Mouse (Mus musculus): ENCODE measurements around the gene Eomes.

Eomes gene

DNA sequence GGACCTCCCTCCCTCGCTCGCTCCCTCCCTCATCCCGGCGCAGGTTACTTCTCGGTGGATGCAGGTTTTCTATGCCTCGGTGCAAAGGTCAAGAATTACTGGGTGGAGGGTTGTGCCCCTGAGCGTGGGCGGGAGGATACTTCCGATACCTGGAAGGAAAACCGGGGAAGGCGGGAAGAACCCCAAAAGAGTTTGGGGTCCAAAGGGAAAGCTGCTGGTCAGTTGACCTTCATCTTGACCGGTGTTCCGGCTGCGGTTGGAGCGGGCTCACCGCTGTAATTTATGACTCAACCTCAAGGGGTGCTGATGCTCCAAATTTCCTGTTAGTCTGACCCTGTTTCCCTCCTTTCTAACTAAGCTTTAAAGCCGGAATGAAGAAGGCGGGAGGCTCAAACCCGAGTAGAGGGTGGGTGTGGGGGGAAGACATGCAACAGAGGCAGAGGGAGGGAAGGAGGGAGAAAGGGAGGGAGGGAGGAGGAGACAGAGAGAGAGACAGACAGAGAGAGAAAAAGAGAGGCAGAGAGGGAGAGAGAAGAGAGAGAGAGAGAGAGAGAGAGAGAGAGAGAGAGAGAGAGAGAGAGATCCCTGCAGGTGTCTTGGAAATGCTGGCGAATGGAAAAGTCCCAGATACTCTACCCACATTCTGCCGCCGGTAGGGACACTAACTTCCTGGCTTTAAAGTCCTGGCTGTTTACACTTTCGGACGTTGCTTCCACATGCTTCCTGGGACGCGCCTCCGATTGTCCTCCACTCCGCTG lies 10.3 kb downstream of the Eomes start:
- no peak for DNase-seq

DNA sequence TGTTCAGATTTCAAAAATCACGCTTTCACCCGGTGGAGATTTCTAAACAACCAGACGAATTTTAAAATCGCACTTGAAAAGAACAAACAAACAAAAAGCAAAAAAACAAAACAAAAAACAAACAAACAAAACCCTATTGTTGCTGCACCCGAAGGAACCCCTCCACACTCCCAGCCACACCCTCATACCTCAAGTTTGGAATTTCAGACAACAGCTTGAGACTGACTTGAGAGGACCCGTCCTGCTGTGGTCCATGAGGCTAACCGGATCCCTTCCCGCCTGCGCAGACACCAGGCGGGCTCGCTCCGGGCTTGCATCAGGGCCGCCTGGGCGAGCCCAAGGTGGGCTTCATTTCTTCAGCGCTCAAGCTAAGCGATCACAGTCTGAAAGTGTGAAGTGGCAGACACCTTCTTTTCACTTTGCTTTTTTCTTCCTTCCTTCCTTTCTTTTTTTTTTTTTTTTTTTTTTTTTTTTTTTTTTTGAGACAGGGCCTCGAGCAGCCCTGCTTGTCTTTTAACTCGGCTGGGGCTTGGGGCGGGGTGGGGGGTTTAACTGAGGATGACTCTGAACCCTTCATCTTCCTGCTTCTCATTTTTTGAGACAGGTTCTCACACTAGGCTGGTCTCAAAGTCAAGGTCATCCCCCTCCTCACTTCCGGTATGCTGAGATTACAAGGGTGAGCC lies 11.0 kb downstream of the Eomes start:
- DNase-seq, result no peak

DNA sequence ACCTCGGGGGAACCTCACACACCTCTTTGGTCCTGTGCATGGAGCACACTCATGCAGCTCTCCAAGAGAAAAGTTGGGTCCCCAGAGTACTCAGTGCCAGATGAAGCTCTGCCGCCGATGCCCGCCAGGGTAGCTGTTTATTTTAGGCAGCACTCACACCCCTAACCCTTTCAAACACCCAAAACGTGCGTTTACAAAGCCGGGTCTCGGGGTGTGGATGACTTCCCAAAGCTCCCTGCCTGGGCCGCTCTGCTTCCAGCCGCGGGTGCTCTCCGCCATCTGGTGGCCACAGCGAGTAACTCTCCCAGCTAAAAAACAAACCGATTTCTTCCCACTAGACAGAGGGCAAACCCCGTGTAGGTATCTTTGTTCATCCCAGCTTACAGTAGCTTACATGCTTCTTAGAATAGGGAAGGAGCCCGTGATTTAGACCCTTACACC lies 11.6 kb downstream of the Eomes start:
- DNase-seq, result peak; percentile 66

DNA sequence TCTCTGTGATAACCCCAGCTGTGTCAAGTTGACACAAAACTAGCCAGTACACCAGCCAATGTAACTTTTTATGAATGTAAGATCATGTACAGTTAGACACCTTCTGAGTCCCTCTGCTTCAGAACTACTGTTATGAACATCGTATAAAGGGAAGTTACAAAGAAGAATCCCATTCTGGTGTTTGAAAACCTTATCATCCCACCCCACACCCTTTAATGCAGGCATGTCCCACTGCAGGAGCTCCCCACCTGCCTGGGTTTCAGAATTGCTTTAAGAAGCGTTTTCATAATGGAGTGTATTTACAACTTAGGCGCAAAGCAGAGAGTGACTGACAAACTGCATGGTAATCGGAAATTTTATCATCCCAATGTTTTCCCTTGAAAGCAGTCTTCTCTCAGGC lies 13.2 kb downstream of the Eomes start:
- DNase-seq, result no peak

DNA sequence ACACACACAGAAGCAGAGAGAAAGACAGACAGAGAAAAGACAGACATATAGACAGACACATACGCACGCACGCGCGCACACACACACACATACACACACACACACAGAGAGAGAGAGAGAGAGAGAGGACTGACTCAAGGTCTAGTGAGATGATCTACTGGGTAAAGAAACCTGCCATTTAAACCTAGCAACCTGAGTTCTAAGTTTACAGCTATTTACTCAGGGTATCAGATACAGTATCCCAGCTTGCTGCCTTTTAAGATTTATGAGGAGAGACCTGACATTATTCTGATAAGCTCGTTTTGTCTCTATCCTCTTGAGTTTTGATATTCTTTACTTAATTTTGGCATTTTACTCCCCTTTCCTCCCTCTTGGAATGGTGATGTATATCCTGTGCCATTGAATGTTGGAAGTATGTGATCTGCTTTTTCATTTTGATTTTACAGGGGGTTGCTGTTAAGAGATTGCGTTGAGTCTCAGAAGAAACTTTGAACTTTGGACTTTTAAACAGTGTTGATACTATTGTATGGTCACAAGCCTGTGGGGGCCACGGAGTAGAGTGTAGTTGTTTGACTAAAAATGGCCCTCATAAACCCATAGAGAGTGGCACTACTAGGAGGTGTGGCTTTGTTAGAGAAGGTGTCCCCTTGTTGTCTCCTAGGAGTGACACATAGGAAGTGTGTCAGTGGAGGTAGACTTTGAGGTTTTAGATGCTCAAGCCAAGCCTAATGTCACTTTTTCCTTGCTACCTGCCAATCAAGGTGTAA lies 15.1 kb downstream of the Eomes start:
- no peak for DNase-seq

DNA sequence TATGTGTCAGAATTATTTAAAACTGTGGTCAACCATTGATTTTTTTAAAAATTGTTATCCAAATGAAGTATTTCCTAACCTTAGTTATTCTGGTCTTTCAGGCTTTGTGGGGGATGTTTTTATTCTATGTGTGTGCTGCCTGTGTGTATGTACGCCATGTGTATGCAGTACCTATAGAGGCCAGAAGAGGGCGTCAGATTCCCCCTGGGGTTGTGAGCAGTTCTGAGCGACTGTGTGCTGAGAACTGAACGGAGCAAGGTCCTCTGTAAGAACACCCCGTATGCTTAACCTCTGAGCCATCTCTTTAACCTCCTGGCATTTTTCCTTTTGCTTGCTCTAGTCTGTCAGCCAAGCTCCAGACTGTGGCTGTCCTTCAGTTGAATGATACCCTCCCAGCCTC lies 16.1 kb downstream of the Eomes start:
- DNase-seq, result no peak

DNA sequence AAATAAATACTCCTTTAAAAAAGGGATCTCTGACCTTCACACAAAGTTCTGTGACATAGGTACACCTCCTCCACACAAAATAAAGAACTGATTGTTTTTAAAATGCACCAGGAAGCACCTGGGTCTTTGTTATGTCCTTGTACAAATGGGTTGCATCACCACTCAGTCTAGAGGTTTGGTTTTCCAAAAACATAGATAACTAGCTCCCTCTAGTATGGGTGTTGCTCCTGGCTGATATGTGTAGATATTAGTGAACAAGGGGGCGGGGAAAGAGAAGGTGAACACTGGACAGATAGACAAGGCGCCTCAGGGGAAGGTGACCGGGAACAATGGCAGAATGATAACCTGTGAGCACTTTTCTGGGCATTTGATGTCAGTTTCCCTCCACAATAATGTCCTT lies 17.9 kb downstream of the Eomes start:
- no peak for DNase-seq

DNA sequence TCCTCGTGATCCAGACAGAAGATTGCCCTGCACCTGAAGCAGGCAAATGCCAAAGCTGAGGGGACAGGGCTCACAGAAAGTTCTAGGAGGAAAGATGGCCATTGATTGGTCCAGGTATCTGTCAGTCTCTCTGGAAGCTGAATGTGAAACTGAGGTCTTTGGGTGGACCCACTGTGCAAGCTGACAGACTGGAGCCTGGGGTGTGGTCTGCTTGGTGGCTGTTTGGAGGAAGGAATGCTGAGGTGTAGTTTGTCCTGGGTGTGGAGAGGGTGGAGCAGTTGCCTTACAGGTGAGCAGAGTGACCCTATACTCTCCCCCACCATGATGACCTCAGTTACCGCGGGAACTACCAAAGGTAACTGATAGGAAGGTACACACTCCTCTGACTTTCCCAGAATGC lies 18.9 kb downstream of the Eomes start:
- no peak for DNase-seq

DNA sequence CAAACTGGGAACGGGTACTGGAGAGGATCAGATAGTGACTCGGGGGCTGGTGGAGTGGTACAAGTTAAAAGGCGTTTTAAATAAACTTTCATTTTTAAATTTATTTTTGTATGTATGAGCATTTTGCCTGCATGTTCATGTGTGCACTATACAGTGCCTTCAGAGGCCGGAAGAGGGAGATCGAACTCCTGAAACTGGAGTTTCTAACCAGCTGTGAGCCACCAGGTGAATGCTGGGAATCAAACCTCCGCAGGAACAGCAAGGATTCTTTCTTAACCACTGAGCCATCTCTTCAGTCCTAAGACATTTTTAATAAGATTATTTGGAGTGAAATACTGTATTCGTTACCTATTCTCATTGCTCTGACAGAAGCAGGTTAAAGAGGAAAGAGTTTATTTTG lies 20.0 kb downstream of the Eomes start:
- no peak for DNase-seq

DNA sequence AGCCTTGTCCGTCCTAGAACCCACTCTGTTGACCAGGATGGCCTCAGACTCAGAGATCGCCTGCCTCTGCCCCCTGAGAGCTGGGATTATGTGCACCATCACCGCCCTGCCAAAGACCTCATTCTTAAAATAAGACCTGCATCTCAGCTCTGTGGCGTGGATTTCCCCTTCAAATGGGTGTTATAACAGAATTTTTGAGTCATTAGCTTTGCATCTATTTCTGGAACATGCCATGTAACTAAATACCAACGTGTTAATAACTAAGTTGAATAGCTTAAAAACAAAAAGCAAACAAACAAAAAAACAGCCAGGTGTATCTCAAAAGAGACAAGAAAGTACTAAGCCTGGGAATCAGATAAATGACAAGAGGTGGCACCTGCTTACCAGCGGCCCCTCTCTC lies 23.0 kb downstream of the Eomes start:
- DNase-seq, result no peak

DNA sequence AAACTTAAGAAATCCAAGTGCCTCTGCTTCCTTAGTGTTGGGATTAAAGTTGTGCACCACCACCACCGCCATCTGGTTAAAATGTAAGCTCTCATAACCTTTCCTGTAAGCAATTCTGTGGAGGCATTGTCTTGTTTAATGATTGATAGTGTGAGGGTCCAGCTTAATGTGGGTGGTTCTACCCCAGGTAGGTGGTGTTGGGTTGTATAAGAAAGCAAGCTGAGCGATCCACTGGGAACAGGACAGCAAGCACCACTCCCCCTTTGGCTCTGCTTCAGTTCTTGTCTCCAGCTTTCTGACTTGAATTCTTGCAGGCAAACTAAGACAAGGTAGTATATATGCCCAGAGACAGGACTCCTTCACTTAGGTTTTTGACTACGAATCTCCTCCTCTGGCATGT lies 26.6 kb downstream of the Eomes start:
- DNase-seq, result no peak

DNA sequence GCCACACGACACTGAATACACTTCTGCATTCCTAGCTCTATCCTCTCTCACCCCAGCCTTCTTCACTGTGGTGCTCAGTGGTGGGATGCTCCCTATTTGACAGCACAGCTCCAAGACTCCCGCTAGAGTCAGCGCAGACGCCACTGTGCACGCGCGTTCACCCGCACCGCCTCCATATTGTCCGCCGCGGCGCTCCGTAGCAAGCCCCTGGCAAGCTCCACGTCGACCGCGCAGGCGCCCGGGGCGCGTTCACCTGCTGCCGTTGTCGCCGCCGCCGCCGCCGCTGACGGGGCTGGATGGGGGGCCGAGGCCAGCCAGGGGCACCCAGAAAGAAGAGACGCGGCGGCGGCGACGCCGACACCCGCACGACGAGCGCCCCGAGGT lies 28.0 kb downstream of the Eomes start, which contains the start of gene Golga4:
TSS of gene Golga4 (plus strand) at position 248 of the 384 bp plus-strand sequence.
- DNase-seq, result peak; percentile 93

DNA sequence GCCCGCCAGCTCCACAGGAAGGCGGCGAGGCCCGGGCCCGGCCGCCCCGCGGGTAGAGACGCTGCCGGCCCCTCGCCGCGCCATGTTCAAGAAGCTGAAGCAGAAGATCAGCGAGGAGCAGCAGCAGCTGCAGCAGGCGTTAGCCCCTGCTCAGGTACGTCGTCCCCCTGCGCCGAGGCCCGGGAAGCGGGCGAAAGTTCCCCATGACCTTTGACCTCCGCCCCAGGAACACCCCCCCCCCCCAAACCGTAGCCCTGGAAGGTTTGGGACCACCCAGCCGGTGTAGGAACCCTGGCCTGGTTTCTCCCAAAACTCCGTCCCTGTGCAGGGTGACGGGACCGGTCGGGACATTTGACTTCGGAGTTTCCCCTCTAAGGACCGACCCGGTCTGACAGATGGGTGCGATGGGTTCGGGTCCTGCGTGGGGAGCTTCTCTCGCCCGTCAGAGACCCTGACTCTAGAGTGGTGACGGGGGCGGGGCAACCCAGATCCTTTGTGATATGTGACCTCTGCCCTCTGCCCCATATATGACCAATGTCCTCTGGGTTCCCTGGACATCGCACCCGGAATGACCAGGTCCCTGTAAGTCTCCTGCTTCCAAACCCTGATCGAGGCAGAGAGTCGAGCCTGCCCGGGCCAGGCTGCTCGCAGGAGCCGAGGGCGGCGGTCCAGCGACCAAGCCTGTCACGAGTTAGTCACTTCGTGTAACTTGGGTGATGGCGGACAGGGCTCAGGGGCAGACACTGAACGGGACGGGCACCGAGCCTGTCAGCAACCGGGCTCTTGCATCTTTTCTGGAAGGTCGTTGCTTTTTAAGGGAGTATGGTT lies 28.6 kb downstream of the Eomes start:
- DNase-seq, result peak; percentile 21

DNA sequence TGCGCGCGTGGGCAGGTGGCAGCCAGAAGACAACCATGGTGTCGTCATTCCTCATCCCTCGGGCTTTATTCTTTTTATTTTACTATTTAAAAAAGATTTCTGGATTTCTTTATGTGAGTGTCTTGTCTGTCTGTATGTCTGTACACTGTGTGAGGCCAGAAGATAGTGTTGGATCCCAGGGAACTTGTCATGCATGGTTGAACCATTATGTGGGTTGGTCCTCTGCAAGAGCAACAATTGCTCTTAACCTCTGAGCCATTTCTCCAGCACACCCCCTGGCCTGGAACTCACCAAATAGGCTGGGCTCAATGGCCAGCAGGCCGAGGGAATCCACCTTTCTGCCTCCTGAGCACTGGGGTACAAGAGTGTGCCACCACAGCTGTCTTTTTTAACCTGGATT lies 29.5 kb downstream of the Eomes start:
- DNase-seq, result no peak

DNA sequence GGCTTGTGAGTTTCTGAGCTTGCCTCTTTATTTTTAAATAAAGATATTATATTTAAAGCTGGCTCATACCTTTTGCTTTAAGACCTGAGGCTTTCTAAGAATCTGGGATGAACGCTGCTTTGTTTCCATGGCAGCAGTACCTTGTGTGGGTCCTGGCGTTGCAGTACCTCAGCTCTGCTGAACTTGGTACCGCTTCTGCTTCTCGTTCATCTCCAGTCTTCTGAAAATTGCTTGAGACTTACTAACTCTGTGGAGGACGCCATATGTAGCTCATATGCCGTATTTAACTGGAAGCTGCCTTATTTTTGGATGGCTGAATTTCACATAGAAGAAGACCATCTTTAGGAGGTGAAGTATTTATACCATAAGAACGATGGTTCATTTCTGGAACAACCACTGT lies 30.6 kb downstream of the Eomes start:
- no peak for DNase-seq

DNA sequence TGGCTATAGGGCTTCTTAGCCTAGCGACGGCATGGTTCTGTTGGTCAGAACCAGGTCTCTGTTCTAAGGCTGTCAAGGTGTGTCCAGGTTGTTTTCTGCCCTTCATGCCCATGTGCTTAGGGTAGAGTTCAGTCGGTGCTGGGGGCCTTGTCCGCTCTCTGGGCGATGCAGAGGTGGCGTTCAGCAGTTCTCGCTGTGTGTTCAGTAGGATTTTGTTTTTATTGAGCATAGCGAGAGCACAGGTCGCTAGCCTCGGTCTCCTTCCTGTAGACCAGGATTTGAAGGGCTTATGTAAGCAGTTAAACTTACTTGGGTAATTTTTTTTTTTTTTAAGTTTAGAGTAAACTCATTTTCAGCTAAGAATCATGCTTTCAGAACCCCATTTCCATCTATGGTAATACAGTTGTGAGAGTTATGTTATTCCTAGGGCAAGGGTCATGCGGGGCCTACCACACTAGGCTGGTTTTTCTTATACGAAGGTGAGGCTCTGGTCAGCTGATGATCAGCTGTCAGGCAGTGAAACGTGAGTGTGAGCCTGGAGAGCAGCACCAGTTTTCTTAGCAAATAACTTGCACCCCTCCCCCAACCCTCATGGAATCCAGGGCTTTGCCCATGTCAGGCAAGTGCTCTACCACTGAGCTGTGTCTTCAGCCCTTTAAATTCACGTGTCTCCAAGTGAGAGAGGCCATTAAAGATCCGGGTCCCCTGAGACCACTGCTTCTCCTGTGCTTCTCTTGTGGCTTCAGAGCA lies 33.1 kb downstream of the Eomes start:
- DNase-seq, result no peak

DNA sequence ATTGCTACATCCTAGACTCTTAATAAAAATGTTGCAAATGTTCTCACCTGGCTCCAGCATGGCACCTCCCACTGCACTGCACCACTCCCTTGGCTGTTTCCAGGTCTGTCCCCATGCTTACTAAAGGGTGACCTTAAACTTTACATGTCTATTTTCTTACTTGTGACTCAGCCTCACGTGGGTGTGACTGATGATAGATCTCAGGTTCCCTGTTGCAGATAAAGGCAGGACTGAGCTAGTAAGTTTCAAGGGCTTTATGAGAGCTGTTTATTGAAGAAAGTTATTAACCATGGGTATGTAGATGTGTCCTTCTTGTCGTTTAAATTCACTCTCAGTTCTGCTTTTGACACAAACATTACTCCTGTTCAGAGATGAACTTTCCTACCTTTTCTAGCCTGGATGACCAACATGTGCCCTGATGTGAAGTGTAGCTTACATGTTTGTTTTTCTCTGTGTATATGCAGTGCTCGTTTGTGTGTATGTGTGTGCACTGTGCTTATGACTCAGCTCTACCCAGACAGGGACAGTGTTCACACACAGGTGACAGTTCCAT lies 34.7 kb downstream of the Eomes start:
- no peak for DNase-seq

DNA sequence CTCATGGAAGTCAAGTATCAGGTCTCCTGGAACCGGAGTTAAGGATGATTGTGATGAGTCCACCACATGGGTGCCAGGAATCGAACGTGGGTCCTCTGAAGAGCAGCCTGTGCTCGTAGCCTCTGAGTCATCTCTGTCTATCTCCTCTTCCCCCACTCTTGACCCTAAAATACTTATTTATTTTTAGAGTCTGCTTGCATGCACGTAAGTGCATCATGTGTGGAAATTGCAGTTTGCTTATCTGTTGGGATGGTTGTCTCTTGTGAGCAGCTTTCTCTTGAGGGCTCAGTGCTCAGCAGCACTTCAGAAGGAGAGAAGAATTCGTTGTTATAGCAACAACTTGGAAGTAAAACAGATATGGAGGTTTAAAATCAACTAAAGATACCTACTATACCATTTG lies 37.5 kb downstream of the Eomes start:
- DNase-seq, result no peak

DNA sequence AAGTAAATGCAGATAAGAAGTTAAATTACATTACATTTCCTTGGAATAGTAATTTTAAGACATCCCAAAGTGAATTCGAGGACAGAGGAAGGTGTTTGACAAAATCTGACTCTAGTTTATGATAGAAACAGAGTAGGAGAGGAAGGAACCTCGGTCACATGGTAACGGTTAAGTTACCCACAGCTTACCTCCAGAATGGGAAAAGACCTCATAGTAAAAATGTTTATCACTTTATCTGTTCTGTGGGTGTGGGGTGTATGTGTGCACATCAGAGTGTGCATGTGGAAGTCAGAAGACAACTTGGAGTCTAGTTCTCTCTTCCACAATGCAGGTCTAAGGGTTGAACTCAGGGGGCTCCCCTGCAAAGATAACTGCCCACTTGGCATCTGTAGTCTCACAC lies 38.1 kb downstream of the Eomes start:
- no peak for DNase-seq

DNA sequence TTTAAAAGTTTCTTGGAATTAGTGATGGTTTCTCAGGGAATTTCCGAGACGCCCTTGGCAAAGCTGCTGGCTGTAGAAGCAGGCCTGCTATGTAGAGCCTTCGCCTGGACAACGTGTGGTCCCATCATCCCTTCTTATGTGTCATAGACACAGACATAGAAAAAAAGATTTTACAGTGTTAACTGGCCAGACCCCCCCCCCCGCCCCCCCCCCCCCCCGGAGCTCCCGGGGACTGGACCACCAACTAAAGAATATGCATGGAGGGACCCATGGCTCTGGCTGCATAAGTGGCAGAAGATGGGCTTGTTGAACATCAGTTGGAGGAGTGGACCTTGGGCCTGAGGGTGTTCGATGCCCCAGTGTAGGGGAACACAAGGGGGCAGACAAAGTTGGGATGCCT lies 39.6 kb downstream of the Eomes start:
- DNase-seq, result no peak

DNA sequence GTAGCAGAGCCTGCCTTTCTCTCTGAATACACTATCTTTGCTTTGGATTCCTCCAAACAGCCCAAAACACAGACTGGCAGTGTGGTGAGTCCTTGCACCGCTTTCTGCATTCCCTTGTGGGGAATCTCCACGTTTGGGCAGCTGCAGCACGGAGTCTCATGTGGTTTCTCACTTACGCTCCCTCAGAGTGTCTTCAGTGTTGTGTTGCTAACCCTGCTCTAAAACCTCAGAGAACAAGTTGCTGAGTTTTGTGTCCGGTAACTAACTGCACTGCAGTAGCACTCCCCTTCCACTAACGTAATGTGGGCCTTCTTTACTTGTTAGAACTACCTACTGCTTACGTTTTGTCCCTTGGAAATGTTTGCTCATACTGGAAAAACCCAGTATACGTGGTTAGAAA lies 41.1 kb downstream of the Eomes start:
- DNase-seq, result no peak

DNA sequence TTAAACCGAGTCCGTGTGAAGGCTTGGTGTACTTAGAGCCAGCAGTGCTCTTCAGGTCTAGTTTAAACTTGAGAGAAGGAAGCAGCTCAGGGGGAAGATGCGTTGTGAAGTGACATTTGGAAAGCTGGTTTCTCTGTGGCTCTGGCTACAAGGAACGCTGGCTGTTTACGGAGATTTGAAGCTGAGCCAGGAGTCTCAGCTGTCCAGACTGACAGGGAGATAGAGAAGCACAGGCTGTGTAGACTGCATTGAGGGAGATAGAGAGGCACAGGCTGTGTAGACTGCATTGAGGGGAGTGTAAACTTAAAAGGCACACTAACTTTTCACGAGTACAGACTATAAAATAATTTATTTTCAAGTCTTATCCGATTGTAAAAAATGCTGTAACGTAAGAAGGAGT lies 42.0 kb downstream of the Eomes start:
- no peak for DNase-seq
